ENCODE assay signal across 12 mouse cellular contexts in the genomic region with DNA sequence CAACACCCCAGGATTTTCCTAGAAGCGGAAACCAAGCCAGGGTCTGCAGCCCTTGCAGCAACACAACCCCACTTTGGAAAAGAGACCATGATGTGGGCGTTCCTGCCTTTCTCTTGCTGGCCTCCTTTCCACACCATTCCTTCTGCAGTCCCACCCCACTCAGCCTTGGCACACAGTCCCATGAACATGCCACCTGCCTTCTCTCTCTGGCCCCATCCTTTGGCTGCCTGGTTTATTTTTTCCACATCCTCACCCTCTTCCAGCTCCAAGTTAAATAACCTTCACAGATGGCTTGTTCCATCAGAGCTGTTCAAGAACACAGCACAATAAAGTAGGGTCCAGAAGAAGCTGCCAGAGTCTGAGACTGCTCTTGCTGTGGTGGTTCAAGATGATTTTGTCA. TPM values are rescaled to one million over a fixed set of nuclear protein-coding genes. Genes with fewer than 3 reads are reported as not detected.
DNase-seq lines count a peak whose midpoint lies in the region; ATAC-seq lines count a peak whose summit lies in the region.
"Had no signal": no experiment of that assay in that cellular context is flagged by ENCODE, and none has a peak within 500 bp of the region (broad histone marks: within the 10 kb centered on the region; RNA-seq: fewer than 3 reads in every experiment).

No protein-coding gene starts in this region.

- H3K9me3 ChIP-seq in heart, embryonic 13.5 days = no peaks in the 10 kb centered on the region
- H3K9me3 ChIP-seq in heart, embryonic 11.5 days (replicated peaks; ENCODE audit: control insufficient read depth, low read length) = no peaks in the 10 kb centered on the region

- peak overlapping the region; percentile 58; the same call in 1 of the 2 replicates for H3K27ac ChIP-seq in heart, embryonic 13.5 days (replicated peaks)
- no peak overlapping the region for H3K27ac ChIP-seq in heart, embryonic 11.5 days (ENCODE audit: low read depth, low read length)

- H3K4me2 ChIP-seq in heart, embryonic 13.5 days = no peak overlapping the region
- no peak overlapping the region for H3K4me2 ChIP-seq in heart, embryonic 11.5 days

- H3K27me3 ChIP-seq in heart, embryonic 13.5 days (replicated peaks) = no peaks in the 10 kb centered on the region
- no peaks in the 10 kb centered on the region for H3K27me3 ChIP-seq in heart, embryonic 11.5 days (ENCODE audit: control insufficient read depth, insufficient read depth, low read length)

- H3K4me1 ChIP-seq in heart, embryonic 13.5 days = peaks cover 53% of the 10 kb centered on the region
- H3K4me1 ChIP-seq in heart, embryonic 11.5 days (ENCODE audit: control insufficient read depth, insufficient read depth, low read length) = peaks cover 22% of the 10 kb centered on the region

- no peak overlapping the region for H3K9ac ChIP-seq in heart, embryonic 13.5 days
- H3K9ac ChIP-seq in heart, embryonic 11.5 days (ENCODE audit: low read depth, low read length) = no peak overlapping the region

- ATAC-seq in heart, embryonic 13.5 days (ENCODE audit: extremely low read depth, insufficient number of reproducible peaks, low FRiP score, low TSS enrichment) = no peak
- ATAC-seq in heart, embryonic 11.5 days (replicated peaks; ENCODE audit: insufficient number of reproducible peaks, low FRiP score, low TSS enrichment) = no peak
- ATAC-seq: hindbrain, embryonic 16.5 days; midbrain, embryonic 16.5 days had no signal

- H3K36me3 ChIP-seq in heart, embryonic 13.5 days = no peaks in the 10 kb centered on the region; the same call in 1 of the 2 replicates
- no peaks in the 10 kb centered on the region for H3K36me3 ChIP-seq in heart, embryonic 11.5 days (ENCODE audit: control insufficient read depth, insufficient read depth, low read length)

- no peak overlapping the region for H3K4me3 ChIP-seq in heart, embryonic 13.5 days
- H3K4me3 ChIP-seq in heart, embryonic 11.5 days (ENCODE audit: low read depth, low read length) = no peak overlapping the region

- WGBS in heart, embryonic 13.5 days = 90% methylated on average over 2 of the region's 2 CpGs
- WGBS in heart, embryonic 11.5 days (ENCODE audit: insufficient replicate concordance) = 90% methylated on average over 2 of the region's 2 CpGs

- peak; percentile 92 for DNase-seq in brain, adult 2 months (ENCODE audit: low read depth, low spot score)
- DNase-seq in cerebellum, adult 18-20 months = peak; percentile 58 to 76
- peak; percentile 58 to 68 for DNase-seq in left cerebral cortex, adult 18-20 months (ENCODE audit: low spot score in 2 of 2)
- no peak for DNase-seq in neural tube, embryonic 10.5 days (ENCODE audit: extremely low spot score, low spot score)
- no peak for DNase-seq in urinary bladder, postnatal 10 days (ENCODE audit: low spot score)
- DNase-seq: adrenal gland, postnatal 14 days; kidney, postnatal 10 days; lung, postnatal 10 days had no signal

RNA-seq across cellular contexts. Expression of gene Hic1, which starts 50.0 kb away (rescaled TPM):
- 9.4 and 9.5 TPM in 2 replicates for polyA plus RNA-seq in heart, embryonic 13.5 days (2015; fragmentation: Nextera tagmentation; extraction: Ambion mirVana)
- polyA plus RNA-seq in heart, embryonic 11.5 days (2014; fragmentation: Nextera tagmentation; extraction: Ambion mirVana) = 2.5 and 3.0 TPM in 2 replicates
- 1 to 10 TPM; 3.8 to 5.0 TPM for total RNA-seq in left cerebral cortex, adult 18-20 months (2021)

RNA-seq across cellular contexts. Expression of gene Ovca2, which starts 59.3 kb away (rescaled TPM):
- 15.2 and 16.4 TPM in 2 replicates for polyA plus RNA-seq in heart, embryonic 13.5 days (2015; fragmentation: Nextera tagmentation; extraction: Ambion mirVana)
- polyA plus RNA-seq in heart, embryonic 11.5 days (2014; fragmentation: Nextera tagmentation; extraction: Ambion mirVana) = 23.4 and 24.6 TPM in 2 replicates
- 10 to 100 TPM in 1 of 2 experiments, 1 to 10 TPM in 1; 9.2 to 12.0 TPM for total RNA-seq in left cerebral cortex, adult 18-20 months (2021)

Comparison
In these comparisons a context has a peak if more than half of its experiments do, and no peak if none do; other contexts are left out.
1. DNase-seq: peak in brain, adult 2 months (single experiment), cerebellum, adult 18-20 months (2 of 2) and left cerebral cortex, adult 18-20 months (2 of 2); none in neural tube, embryonic 10.5 days (single experiment) and urinary bladder, postnatal 10 days (single experiment).